Mouse (Mus musculus): ENCODE results near the gene Tesc. TPM values are rescaled to one million over a fixed set of nuclear protein-coding genes. Genes with fewer than 3 reads are reported as not detected.

Tesc gene
- total and polyA plus RNA-seq, 3 experiments = 0.34 to 0.80 TPM; not detected in 1

- dilution Hi-C loops (cut with MboI; ENCODE audit: extremely low pct_ligation_motif_present, extremely low pct_unique_long_range_greater_than_20kb, low sequenced_read_pairs) = no loop called here
- H3K4me2 ChIP-seq (ENCODE audit: insufficient read depth, low read depth, poor library complexity, severe bottlenecking) = no peak overlapping the region
- no peaks in the 10 kb centered on the region for H3K79me2 ChIP-seq (replicated peaks; ENCODE audit: control insufficient read depth, extremely low read depth, insufficient read depth, poor library complexity, severe bottlenecking)
- no peak overlapping the region for H3K27ac ChIP-seq (ENCODE audit: insufficient read depth, low read depth)
- in situ Hi-C loops (cut with MboI; ENCODE audit: low pct_ligation_motif_present, low pct_unique_long_range_greater_than_20kb, low sequenced_read_pairs) = no loop called here
- no peaks in the 10 kb centered on the region for H3K36me3 ChIP-seq (replicated peaks in 1 of 2; ENCODE audit: control insufficient read depth in 1 of 2, insufficient read depth in 1 of 2, low read length in 1 of 2)
- no peaks in the 10 kb centered on the region for H3K27me3 ChIP-seq (replicated peaks)
- H3K9me3 ChIP-seq (replicated peaks; ENCODE audit: low read length) = no peaks in the 10 kb centered on the region
- H3K9ac ChIP-seq (ENCODE audit: insufficient read depth, low read depth) = no peak overlapping the region
- H3K4me1 ChIP-seq (ENCODE audit: control insufficient read depth in 1 of 2, insufficient read depth in 2 of 2) = peaks cover 9 to 32% of the 10 kb centered on the region in 2 experiments
- DNase-seq (ENCODE audit: extremely low read depth) = no peak
- H3K4me3 ChIP-seq (replicated peaks in 1 of 3; ENCODE audit: low read depth in 2 of 3, low read length in 2 of 3, poor library complexity in 1 of 3) = no peak overlapping the region
- TF ChIP-seq JUND (conservative IDR thresholded peaks at IDR 0.05; ENCODE audit: low read depth, low read length) (no peak), KAT2A (IDR thresholded peaks at IDR 0.05; ENCODE audit: insufficient replicate concordance, low read length) (no peak)
These were observed 25.7 kb downstream of the Tesc start for GRCm38 (mm10) chr5:118053205-118053604.

- H3K27me3 ChIP-seq (replicated peaks) = no peaks in the 10 kb centered on the region
- peaks cover 0 to 3% of the 10 kb centered on the region in 2 experiments; a peak in 2 of 4 replicates for H3K4me1 ChIP-seq (ENCODE audit: control insufficient read depth in 1 of 2, insufficient read depth in 2 of 2)
- H3K4me2 ChIP-seq (ENCODE audit: insufficient read depth, low read depth, poor library complexity, severe bottlenecking) = no peak overlapping the region
- peaks cover 0 to 19% of the 10 kb centered on the region in 2 experiments for H3K36me3 ChIP-seq (replicated peaks in 1 of 2; ENCODE audit: control insufficient read depth in 1 of 2, insufficient read depth in 1 of 2, low read length in 1 of 2)
- dilution Hi-C loops (cut with MboI; ENCODE audit: extremely low pct_ligation_motif_present, extremely low pct_unique_long_range_greater_than_20kb, low sequenced_read_pairs) (no loop called here), in situ Hi-C loops (cut with MboI; ENCODE audit: low pct_ligation_motif_present, low pct_unique_long_range_greater_than_20kb, low sequenced_read_pairs) (no loop called here)
- H3K27ac ChIP-seq (ENCODE audit: insufficient read depth, low read depth) = no peak overlapping the region
- no peaks in the 10 kb centered on the region for H3K79me2 ChIP-seq (replicated peaks; ENCODE audit: control insufficient read depth, extremely low read depth, insufficient read depth, poor library complexity, severe bottlenecking)
- DNase-seq (ENCODE audit: extremely low read depth) = no peak
- H3K4me3 ChIP-seq (replicated peaks in 1 of 3; ENCODE audit: low read depth in 2 of 3, low read length in 2 of 3, poor library complexity in 1 of 3) = no peak overlapping the region
- no peak overlapping the region for H3K9ac ChIP-seq (ENCODE audit: insufficient read depth, low read depth)
- no peak for TF ChIP-seq MAZ (IDR thresholded peaks at IDR 0.05; ENCODE audit: low read depth, low read length)
- H3K9me3 ChIP-seq (replicated peaks; ENCODE audit: low read length) = no peaks in the 10 kb centered on the region
These were observed 30.1 kb downstream of the Tesc start for GRCm38 (mm10) chr5:118057508-118058111.

GRCm38 (mm10) chr5:118058858-118059257 is 31.3 kb downstream of the Tesc start:
- H3K27me3 ChIP-seq (replicated peaks) = no peaks in the 10 kb centered on the region
- no peak overlapping the region for H3K4me2 ChIP-seq (ENCODE audit: insufficient read depth, low read depth, poor library complexity, severe bottlenecking)
- no peak overlapping the region for H3K4me3 ChIP-seq (replicated peaks in 1 of 3; ENCODE audit: low read depth in 2 of 3, low read length in 2 of 3, poor library complexity in 1 of 3)
- DNase-seq (ENCODE audit: extremely low read depth) = no peak
- in situ Hi-C loops (cut with MboI; ENCODE audit: low pct_ligation_motif_present, low pct_unique_long_range_greater_than_20kb, low sequenced_read_pairs) (no loop called here), dilution Hi-C loops (cut with MboI; ENCODE audit: extremely low pct_ligation_motif_present, extremely low pct_unique_long_range_greater_than_20kb, low sequenced_read_pairs) (no loop called here)
- no peaks in the 10 kb centered on the region for H3K9me3 ChIP-seq (replicated peaks; ENCODE audit: low read length)
- no peaks in the 10 kb centered on the region for H3K79me2 ChIP-seq (replicated peaks; ENCODE audit: control insufficient read depth, extremely low read depth, insufficient read depth, poor library complexity, severe bottlenecking)
- H3K4me1 ChIP-seq (ENCODE audit: control insufficient read depth in 1 of 2, insufficient read depth in 2 of 2) = peaks cover 0 to 3% of the 10 kb centered on the region in 2 experiments; a peak in 2 of 4 replicates
- TF ChIP-seq MXI1 (IDR thresholded peaks at IDR 0.05; ENCODE audit: low read depth, low read length) = no peak
- no peak for TF ChIP-seq POLR2A (IDR thresholded peaks at IDR 0.05; ENCODE audit: low read depth, low read length)
- TF ChIP-seq ZMIZ1 (IDR thresholded peaks at IDR 0.05; ENCODE audit: low read depth, low read length) = no peak
- no peak for TF ChIP-seq JUN (IDR thresholded peaks at IDR 0.05; ENCODE audit: insufficient read depth, low read depth, low read length)
- TF ChIP-seq MYC (IDR thresholded peaks at IDR 0.05; ENCODE audit: low read depth, low read length) = no peak
- no peak for TF ChIP-seq JUND (conservative IDR thresholded peaks at IDR 0.05; ENCODE audit: low read depth, low read length)
- no peak for TF ChIP-seq USF2 (conservative IDR thresholded peaks at IDR 0.05; ENCODE audit: low read depth, low read length)
- TF ChIP-seq MAFK (IDR thresholded peaks at IDR 0.05; ENCODE audit: insufficient replicate concordance, low read length) = no peak
- no peak for TF ChIP-seq UBTF (IDR thresholded peaks at IDR 0.05; ENCODE audit: low read depth, low read length)
- TF ChIP-seq KAT2A (IDR thresholded peaks at IDR 0.05; ENCODE audit: insufficient replicate concordance, low read length) = no peak
- TF ChIP-seq CHD1 (IDR thresholded peaks at IDR 0.05; ENCODE audit: low read depth, low read length) = no peak
- TF ChIP-seq MAZ (IDR thresholded peaks at IDR 0.05; ENCODE audit: low read depth, low read length) = no peak
- no peak overlapping the region for H3K9ac ChIP-seq (ENCODE audit: insufficient read depth, low read depth)
- H3K27ac ChIP-seq (ENCODE audit: insufficient read depth, low read depth) = no peak overlapping the region
- peaks cover 4 to 29% of the 10 kb centered on the region in 2 experiments for H3K36me3 ChIP-seq (replicated peaks in 1 of 2; ENCODE audit: control insufficient read depth in 1 of 2, insufficient read depth in 1 of 2, low read length in 1 of 2)

Data from CH12.LX (cell line).